Mouse (Mus musculus) right cerebral cortex, adult 2 months (tissue): ENCODE data around the gene Pthlh.
"Not testable (repeated sequence)": the region's sequence is repeated elsewhere in the genome, so short reads cannot be mapped to it uniquely, and the experiment has no call there.

Experiments
- DNase-seq, 2 experiments: peaks; one replicate each; pipeline ENCODE4 v3.0.0; 2021 to 2022; ENCODE audit warnings: low spot score in 2 of 2

Gene Pthlh

GRCm38 (mm10) chr6:147263587-147264565 lies at the start of gene Pthlh:
TSS of gene Pthlh (minus strand) at chr6:147264183.
- DNase-seq, result peak; percentile 42 to 51

- no peak for DNase-seq
Measured at GRCm38 (mm10) chr6:147313331-147313730, 49.3 kb upstream of the Pthlh start.

- no peak for DNase-seq
Measured at GRCm38 (mm10) chr6:147310435-147310978, 46.5 kb upstream of the Pthlh start.

- DNase-seq, result no peak
Measured at GRCm38 (mm10) chr6:147310035-147310434, 46.1 kb upstream of the Pthlh start.

- DNase-seq, result not testable (repeated sequence)
Measured at GRCm38 (mm10) chr6:147304236-147304635, 40.3 kb upstream of the Pthlh start.

- peak; percentile 13 to 45 for DNase-seq
Measured at GRCm38 (mm10) chr6:147299607-147300006, 35.6 kb upstream of the Pthlh start.

GRCm38 (mm10) chr6:147279309-147279708 lies 15.3 kb upstream of the Pthlh start:
- DNase-seq, result no peak

- no peak for DNase-seq
Measured at GRCm38 (mm10) chr6:147268143-147268790, 4.3 kb upstream of the Pthlh start.

- DNase-seq, result no peak
Measured at GRCm38 (mm10) chr6:147266466-147266865, 2.5 kb upstream of the Pthlh start.

- DNase-seq, result peak; percentile 10 to 11
Measured at GRCm38 (mm10) chr6:147263178-147263577, 805 bp downstream of the Pthlh start.

- DNase-seq, result no peak
Measured at GRCm38 (mm10) chr6:147261616-147262015, 2.4 kb downstream of the Pthlh start.

GRCm38 (mm10) chr6:147260766-147261165 lies 3.2 kb downstream of the Pthlh start:
- DNase-seq, result no peak

GRCm38 (mm10) chr6:147247782-147248181 lies 16.2 kb downstream of the Pthlh start:
- DNase-seq, result no peak

- no peak for DNase-seq
Measured at GRCm38 (mm10) chr6:147244294-147244693, 19.7 kb downstream of the Pthlh start.

GRCm38 (mm10) chr6:147243655-147244054 lies 20.3 kb downstream of the Pthlh start:
- no peak for DNase-seq

- no peak for DNase-seq
Measured at GRCm38 (mm10) chr6:147241541-147241940, 22.4 kb downstream of the Pthlh start.

GRCm38 (mm10) chr6:147240203-147240804 lies 23.7 kb downstream of the Pthlh start:
- peak; percentile 60 to 72 for DNase-seq

GRCm38 (mm10) chr6:147226696-147227095 lies 37.3 kb downstream of the Pthlh start:
- no peak for DNase-seq

GRCm38 (mm10) chr6:147219099-147219498 lies 44.9 kb downstream of the Pthlh start:
- DNase-seq, result peak; percentile 8 to 11

GRCm38 (mm10) chr6:147216156-147216555 lies 47.8 kb downstream of the Pthlh start:
- DNase-seq, result no peak

GRCm38 (mm10) chr6:147207821-147208330 lies 56.1 kb downstream of the Pthlh start:
- DNase-seq, result no peak
